Mouse (Mus musculus) CH12.LX (cell line): ENCODE results near the gene Mplkip. TPM values are rescaled to one million over a fixed set of nuclear protein-coding genes. Genes with fewer than 3 reads are reported as not detected.

Source experiments
- polyA plus RNA-seq: library from polyadenylated mRNA; unstranded; fragments of >175 nt; gene quantifications from 2 replicates; pipeline ENCODE4 v1.2.1, GENCODE M21; 2012; ENCODE audit warnings: low read depth; ENCODE audit not compliant: insufficient read length
- total RNA-seq, 2 experiments: library from RNA; depleted of rRNA; stranded (reverse); fragments of 300-350 nt in 1 of 2; fragments of >200 nt in 1 of 2; gene quantifications; 2 replicates each; pipeline ENCODE4 v1.2.3; 2012 to 2014

Mplkip gene
- total and polyA plus RNA-seq, 3 experiments = 12.5 to 33.4 (median 30.0) TPM

Other genes with a start within 250 kb of the Mplkip start
- 0.13 and 0.42 TPM in 2 replicates for gene Sugct, start 361 bp downstream of the Mplkip start, total RNA-seq (2012; rRNA removed)
- 0.57 and 0.87 TPM in 2 replicates for gene Sugct, start 361 bp downstream of the Mplkip start, total RNA-seq (2014; rRNA removed)
- gene Sugct, start 361 bp downstream of the Mplkip start, polyA plus RNA-seq = 0.56 and 2.0 TPM in 2 replicates
- gene Cdk13, start 109.9 kb downstream of the Mplkip start, total RNA-seq (2012; rRNA removed) = 20.1 and 22.2 TPM in 2 replicates
- gene Cdk13, start 109.9 kb downstream of the Mplkip start, total RNA-seq (2014; rRNA removed) = 19.8 and 22.8 TPM in 2 replicates
- 27.0 and 27.3 TPM in 2 replicates for gene Cdk13, start 109.9 kb downstream of the Mplkip start, polyA plus RNA-seq
- 26.1 and 31.1 TPM in 2 replicates for gene Rala, start 249.0 kb downstream of the Mplkip start, total RNA-seq (2012; rRNA removed)
- 26.7 and 32.0 TPM in 2 replicates for gene Rala, start 249.0 kb downstream of the Mplkip start, total RNA-seq (2014; rRNA removed)
- gene Rala, start 249.0 kb downstream of the Mplkip start, polyA plus RNA-seq = 45.3 and 70.1 TPM in 2 replicates